Mouse (Mus musculus): ENCODE data around the gene Ryr2. TPM values are rescaled to one million over a fixed set of nuclear protein-coding genes. Genes with fewer than 3 reads are reported as not detected.

Gene Ryr2
- polyA plus RNA-seq, 1 experiment from 2014 or later: 1.2 TPM

DNA sequence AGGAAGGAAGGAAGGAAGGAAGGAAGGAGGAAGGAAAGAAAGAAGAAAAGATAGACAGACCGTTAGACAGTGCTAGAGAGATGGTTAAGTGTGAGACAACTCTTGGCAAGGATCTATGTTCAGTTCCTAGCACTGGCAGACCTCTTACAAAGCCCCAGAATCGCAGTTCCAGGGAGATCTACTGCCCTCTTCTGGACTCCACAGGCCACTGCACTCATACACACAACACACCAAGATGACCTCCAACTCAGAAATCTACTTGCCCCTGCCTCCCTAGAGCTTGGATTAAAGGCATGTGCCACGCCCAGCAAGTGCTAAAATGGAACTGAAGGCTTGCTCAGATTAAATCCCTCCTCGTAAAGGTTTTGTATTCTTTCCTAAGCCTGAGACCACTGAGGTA lies 179.0 kb downstream of the Ryr2 start:
- no peaks in the 10 kb centered on the region for H3K27me3 ChIP-seq
- 82% methylated on average over 4 of the region's 4 CpGs for WGBS
- H3K9me3 ChIP-seq: no peaks in the 10 kb centered on the region
- H3K36me3 ChIP-seq: no peaks in the 10 kb centered on the region
- H3K9ac ChIP-seq: no peak overlapping the region
- H3K4me1 ChIP-seq: 0 out of 2 replicates have a peak, but pooled peaks cover 2% of the 10 kb centered on the region
- ATAC-seq (ENCODE audit: insufficient number of reproducible peaks, insufficient read depth, low FRiP score, low TSS enrichment): no peak
- H3K4me3 ChIP-seq: no peak overlapping the region
- no peak overlapping the region for H3K27ac ChIP-seq
- no peak overlapping the region for H3K4me2 ChIP-seq (replicated peaks)

DNA sequence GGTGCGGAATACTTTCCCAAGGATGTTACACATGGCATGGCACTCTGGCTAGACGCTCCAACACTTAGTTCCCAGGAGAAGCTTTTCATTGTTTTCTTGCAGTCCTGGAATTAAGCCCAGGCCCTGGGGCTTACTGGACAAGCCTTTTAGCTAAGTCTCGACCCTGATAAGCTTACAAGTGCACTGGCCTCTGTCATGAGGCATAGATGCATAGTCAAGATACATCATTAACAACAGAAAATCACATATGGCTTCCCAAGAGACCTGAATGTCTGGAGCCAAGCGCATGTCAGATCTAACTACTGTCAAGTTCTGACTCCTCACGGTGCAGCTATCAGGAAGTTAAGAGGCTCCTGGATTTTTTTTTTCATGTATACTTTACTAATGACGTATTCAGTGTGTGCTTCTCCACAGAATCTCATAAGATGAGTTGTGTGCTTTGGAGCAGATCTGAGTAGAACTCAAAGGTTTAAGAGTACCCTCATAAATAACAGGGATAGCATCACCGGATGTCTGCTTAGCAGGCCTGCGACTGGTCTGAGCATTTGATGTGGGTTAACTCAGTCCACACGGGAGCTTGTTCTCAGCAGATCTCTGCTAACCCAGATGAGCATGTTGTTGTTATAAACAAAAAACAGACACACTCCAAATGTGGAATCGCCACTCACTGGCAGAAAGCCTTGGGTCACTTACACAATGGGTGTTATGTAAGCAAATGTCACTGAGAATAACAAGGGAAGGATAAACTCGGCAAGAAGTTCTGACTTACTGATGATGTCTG lies 179.8 kb downstream of the Ryr2 start:
- H3K27me3 ChIP-seq: no peaks in the 10 kb centered on the region
- H3K27ac ChIP-seq: no peak overlapping the region
- no peak for ATAC-seq (ENCODE audit: insufficient number of reproducible peaks, insufficient read depth, low FRiP score, low TSS enrichment)
- no peak overlapping the region for H3K4me3 ChIP-seq
- H3K4me2 ChIP-seq (replicated peaks): no peak overlapping the region
- no peak overlapping the region for H3K9ac ChIP-seq
- H3K36me3 ChIP-seq: no peaks in the 10 kb centered on the region
- H3K9me3 ChIP-seq: no peaks in the 10 kb centered on the region
- WGBS: 63% methylated on average over 11 of the region's 11 CpGs
- H3K4me1 ChIP-seq: 0 out of 2 replicates have a peak, but pooled peaks cover 2% of the 10 kb centered on the region

GRCm38 (mm10) chr13:11926215-11926614 lies 180.5 kb downstream of the Ryr2 start:
- Histone ChIP-seq H3K4me3 (no peak overlapping the region), H3K9ac (no peak overlapping the region), H3K4me1 (0 out of 2 replicates have a peak, but pooled peaks cover 2% of the 10 kb centered on the region), H3K36me3 (no peaks in the 10 kb centered on the region), H3K4me2 (replicated peaks) (no peak overlapping the region), H3K27ac (no peak overlapping the region), H3K9me3 (no peaks in the 10 kb centered on the region), H3K27me3 (no peaks in the 10 kb centered on the region)
- 76% methylated on average over 2 of the region's 2 CpGs for WGBS
- ATAC-seq (ENCODE audit: insufficient number of reproducible peaks, insufficient read depth, low FRiP score, low TSS enrichment): no peak

- no peak overlapping the region for H3K4me3 ChIP-seq
- no peak overlapping the region for H3K27ac ChIP-seq
Measured at GRCm38 (mm10) chr13:11924732-11925131, 182.0 kb downstream of the Ryr2 start.

DNA sequence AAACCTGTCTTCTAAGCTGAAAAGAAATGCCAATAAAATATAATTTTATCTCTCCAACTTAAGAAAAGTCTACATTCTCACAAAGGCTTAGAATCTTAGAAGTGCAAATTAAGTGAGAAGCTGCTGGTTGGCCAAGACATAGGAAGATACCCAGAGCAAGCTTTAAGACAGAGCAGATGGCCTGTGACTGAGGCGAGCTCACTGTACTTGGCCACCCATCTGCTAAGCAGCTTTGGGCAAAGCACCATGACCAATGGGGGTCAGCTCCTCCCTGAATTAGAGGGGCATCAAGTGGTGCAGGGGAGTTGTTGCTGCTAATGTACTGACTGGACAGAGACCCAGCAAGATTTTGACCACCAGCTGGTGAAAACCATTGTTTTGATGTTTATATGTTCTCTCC lies 186.2 kb downstream of the Ryr2 start:
- Histone ChIP-seq H3K9ac (no peak overlapping the region), H3K27ac (no peak overlapping the region), H3K9me3 (no peaks in the 10 kb centered on the region), H3K27me3 (no peaks in the 10 kb centered on the region), H3K4me3 (no peak overlapping the region), H3K4me2 (replicated peaks) (no peak overlapping the region), H3K36me3 (no peaks in the 10 kb centered on the region), H3K4me1 (no peaks in the 10 kb centered on the region)
- ATAC-seq (ENCODE audit: insufficient number of reproducible peaks, insufficient read depth, low FRiP score, low TSS enrichment): no peak
- 77% methylated on average over 1 of the region's 1 CpGs for WGBS

More at GRCm38 (mm10) chr13:11924732-11925131, 182.0 kb downstream of the Ryr2 start:
- H3K4me1 ChIP-seq: 0 out of 2 replicates have a peak, but pooled peaks cover 2% of the 10 kb centered on the region
- no peak overlapping the region for H3K4me2 ChIP-seq (replicated peaks)
- H3K27me3 ChIP-seq: no peaks in the 10 kb centered on the region
- H3K36me3 ChIP-seq: no peaks in the 10 kb centered on the region
- no peak for ATAC-seq (ENCODE audit: insufficient number of reproducible peaks, insufficient read depth, low FRiP score, low TSS enrichment)
- no peak overlapping the region for H3K9ac ChIP-seq
- 86% methylated on average over 3 of the region's 3 CpGs for WGBS
- no peaks in the 10 kb centered on the region for H3K9me3 ChIP-seq

DNA sequence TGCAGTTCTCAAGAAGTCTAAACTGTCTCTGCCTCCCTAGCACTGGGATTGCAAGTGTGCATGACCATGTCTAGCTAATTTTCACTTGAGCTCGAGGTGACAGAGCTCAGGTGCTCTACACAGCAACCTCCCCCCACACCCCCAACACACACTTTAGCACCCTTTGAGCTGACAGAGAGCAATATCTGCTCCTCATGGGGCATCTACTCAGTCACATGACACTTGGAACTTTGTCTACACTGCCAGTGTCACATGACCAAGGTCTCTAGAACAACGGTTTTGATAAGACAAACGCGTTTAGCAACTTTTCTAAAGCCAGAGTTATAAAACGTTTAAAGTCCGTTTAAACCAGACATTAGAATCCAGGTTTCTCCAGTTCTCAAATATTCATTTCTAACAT lies 187.3 kb downstream of the Ryr2 start:
- ATAC-seq (ENCODE audit: insufficient number of reproducible peaks, insufficient read depth, low FRiP score, low TSS enrichment): no peak
- WGBS: 92% methylated on average over 6 of the region's 6 CpGs
- H3K9me3 ChIP-seq: no peaks in the 10 kb centered on the region

GRCm38 (mm10) chr13:11915619-11916018 lies 191.1 kb downstream of the Ryr2 start:
- Histone ChIP-seq H3K9me3 (no peaks in the 10 kb centered on the region), H3K4me3 (no peak overlapping the region), H3K9ac (no peak overlapping the region), H3K4me1 (no peaks in the 10 kb centered on the region), H3K27ac (no peak overlapping the region), H3K4me2 (replicated peaks) (no peak overlapping the region), H3K27me3 (no peaks in the 10 kb centered on the region), H3K36me3 (no peaks in the 10 kb centered on the region)
- ATAC-seq (ENCODE audit: insufficient number of reproducible peaks, insufficient read depth, low FRiP score, low TSS enrichment): no peak
- whole genome bisulfite sequencing: 88% methylated on average over 2 of the region's 2 CpGs

More for the DNA sequence above, 187.3 kb downstream of the Ryr2 start:
- no peak overlapping the region for H3K9ac ChIP-seq
- H3K4me2 ChIP-seq (replicated peaks): no peak overlapping the region
- no peaks in the 10 kb centered on the region for H3K27me3 ChIP-seq
- H3K4me1 ChIP-seq: no peaks in the 10 kb centered on the region
- no peak overlapping the region for H3K27ac ChIP-seq
- H3K36me3 ChIP-seq: no peaks in the 10 kb centered on the region
- no peak overlapping the region for H3K4me3 ChIP-seq

DNA sequence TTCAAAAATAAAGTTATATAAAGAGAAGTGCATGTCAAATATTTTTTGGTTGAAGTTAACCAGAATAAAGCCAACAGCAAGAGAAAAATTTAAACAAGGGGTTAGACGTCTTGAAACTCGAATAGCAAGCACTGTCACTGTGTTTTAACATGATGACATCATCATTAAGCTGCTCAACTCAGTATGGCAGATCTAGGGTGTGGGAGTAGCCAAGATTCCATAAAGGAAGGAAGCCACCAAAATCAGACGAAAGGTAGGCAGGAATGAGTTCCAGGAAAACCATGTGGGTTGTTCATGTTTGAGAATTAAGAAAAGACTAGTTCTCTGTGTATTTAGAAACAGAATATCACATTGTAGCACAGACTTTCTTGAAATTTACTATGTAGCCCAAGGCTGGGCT lies 192.1 kb downstream of the Ryr2 start:
- Histone ChIP-seq H3K9ac (no peak overlapping the region), H3K4me3 (no peak overlapping the region), H3K4me1 (no peaks in the 10 kb centered on the region), H3K4me2 (replicated peaks) (no peak overlapping the region), H3K27me3 (no peaks in the 10 kb centered on the region), H3K27ac (no peak overlapping the region), H3K9me3 (no peaks in the 10 kb centered on the region), H3K36me3 (no peaks in the 10 kb centered on the region)
- ATAC-seq (ENCODE audit: insufficient number of reproducible peaks, insufficient read depth, low FRiP score, low TSS enrichment): no peak
- WGBS: 82% methylated on average over 3 of the region's 3 CpGs

- Histone ChIP-seq H3K27ac (no peak overlapping the region), H3K36me3 (no peaks in the 10 kb centered on the region), H3K4me1 (no peaks in the 10 kb centered on the region), H3K4me2 (replicated peaks) (no peak overlapping the region), H3K4me3 (no peak overlapping the region), H3K9me3 (no peaks in the 10 kb centered on the region), H3K27me3 (no peaks in the 10 kb centered on the region), H3K9ac (no peak overlapping the region)
- WGBS: 76% methylated on average over 2 of the region's 2 CpGs
- no peak for ATAC-seq (ENCODE audit: insufficient number of reproducible peaks, insufficient read depth, low FRiP score, low TSS enrichment)
Measured at GRCm38 (mm10) chr13:11912208-11912607, 194.5 kb downstream of the Ryr2 start.

GRCm38 (mm10) chr13:11908123-11908522 lies 198.6 kb downstream of the Ryr2 start:
- 79% methylated on average over 4 of the region's 4 CpGs for WGBS
- Histone ChIP-seq H3K4me3 (no peak overlapping the region), H3K9me3 (no peaks in the 10 kb centered on the region), H3K27me3 (no peaks in the 10 kb centered on the region), H3K4me1 (no peaks in the 10 kb centered on the region), H3K9ac (no peak overlapping the region), H3K27ac (no peak overlapping the region), H3K4me2 (replicated peaks) (no peak overlapping the region), H3K36me3 (no peaks in the 10 kb centered on the region)
- ATAC-seq (ENCODE audit: insufficient number of reproducible peaks, insufficient read depth, low FRiP score, low TSS enrichment): no peak

DNA sequence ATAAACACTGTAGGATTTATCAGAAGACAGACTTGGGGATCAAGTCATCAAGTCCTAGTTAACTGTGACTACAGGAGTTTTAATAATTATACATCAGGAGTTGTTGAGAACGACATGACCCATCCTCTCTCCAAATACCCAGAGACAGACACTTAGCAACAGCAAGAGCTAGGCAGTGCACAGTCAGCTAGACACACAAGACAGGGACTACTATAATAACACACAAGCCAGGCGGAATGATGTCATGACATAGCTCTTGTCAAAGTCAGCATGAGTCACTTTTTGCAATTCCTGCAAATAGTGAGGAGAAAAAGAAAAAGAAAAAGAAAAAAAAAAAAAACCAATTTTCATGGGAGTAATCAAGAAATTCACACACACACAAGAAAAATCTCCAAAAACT lies 201.6 kb downstream of the Ryr2 start:
- H3K27me3 ChIP-seq: no peaks in the 10 kb centered on the region
- no peaks in the 10 kb centered on the region for H3K4me1 ChIP-seq
- 74% methylated on average over 2 of the region's 2 CpGs for WGBS
- no peaks in the 10 kb centered on the region for H3K9me3 ChIP-seq
- H3K4me3 ChIP-seq: no peak overlapping the region
- H3K4me2 ChIP-seq (replicated peaks): no peak overlapping the region
- H3K27ac ChIP-seq: no peak overlapping the region
- no peak overlapping the region for H3K9ac ChIP-seq
- ATAC-seq (ENCODE audit: insufficient number of reproducible peaks, insufficient read depth, low FRiP score, low TSS enrichment): no peak
- H3K36me3 ChIP-seq: no peaks in the 10 kb centered on the region

DNA sequence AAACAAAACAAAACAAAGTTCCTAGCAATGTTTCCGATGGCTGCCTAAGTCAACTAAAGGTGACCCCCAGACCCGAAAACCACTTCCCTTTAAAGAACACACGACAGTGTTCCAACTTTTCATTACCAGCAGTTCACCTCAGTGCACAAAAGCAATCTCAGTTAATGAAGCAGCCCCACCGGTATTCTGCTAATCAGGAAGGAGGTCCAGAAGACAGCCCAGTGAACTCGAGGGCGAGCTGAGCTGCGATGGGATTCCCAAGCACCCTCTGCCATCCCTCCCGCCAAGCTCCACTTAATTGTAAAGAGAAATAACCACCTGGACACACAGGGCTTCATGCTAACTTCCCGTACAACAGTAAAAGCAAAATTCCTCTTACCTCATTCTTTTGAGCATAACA lies 203.5 kb downstream of the Ryr2 start:
- ATAC-seq (ENCODE audit: insufficient number of reproducible peaks, insufficient read depth, low FRiP score, low TSS enrichment): no peak
- Histone ChIP-seq H3K9me3 (no peaks in the 10 kb centered on the region), H3K36me3 (no peaks in the 10 kb centered on the region), H3K27me3 (no peaks in the 10 kb centered on the region), H3K9ac (no peak overlapping the region), H3K4me3 (no peak overlapping the region), H3K4me1 (no peaks in the 10 kb centered on the region), H3K4me2 (replicated peaks) (no peak overlapping the region), H3K27ac (no peak overlapping the region)
- WGBS: 61% methylated on average over 9 of the region's 9 CpGs
